Mouse (Mus musculus) large intestine, adult 2 months (tissue): ENCODE results near the gene Taok1. TPM values are rescaled to one million over a fixed set of nuclear protein-coding genes. Genes with fewer than 3 reads are reported as not detected.
A peak's percentile ranks its signal among the peaks of the same experiment; 100 is the strongest.
"Not testable (repeated sequence)": the region's sequence is repeated elsewhere in the genome, so short reads cannot be mapped to it uniquely, and the experiment has no call there.

ENCODE experiments used
- DNase-seq: peaks from one replicate; pipeline ENCODE4 v3.0.0-alpha.2; 2012; ENCODE audit warnings: low read depth, low spot score
- WGBS: fragments of 180-500 bp; shearing (Covaris S2); methylation state at CpG from one replicate; pipeline ENCODE4 v1.1.7; 2018; 5-methylcytosine and 5-hydroxymethylcytosine counted together
- polyA plus RNA-seq: library from polyadenylated mRNA; depleted of rRNA; stranded (reverse); fragments of >200 nt; gene quantifications from 2 replicates; pipeline ENCODE4 v1.2.3, GENCODE M21; 2012; rRNA removed

Gene Taok1
- 2.9 and 4.4 TPM in 2 replicates for polyA plus RNA-seq

DNA sequence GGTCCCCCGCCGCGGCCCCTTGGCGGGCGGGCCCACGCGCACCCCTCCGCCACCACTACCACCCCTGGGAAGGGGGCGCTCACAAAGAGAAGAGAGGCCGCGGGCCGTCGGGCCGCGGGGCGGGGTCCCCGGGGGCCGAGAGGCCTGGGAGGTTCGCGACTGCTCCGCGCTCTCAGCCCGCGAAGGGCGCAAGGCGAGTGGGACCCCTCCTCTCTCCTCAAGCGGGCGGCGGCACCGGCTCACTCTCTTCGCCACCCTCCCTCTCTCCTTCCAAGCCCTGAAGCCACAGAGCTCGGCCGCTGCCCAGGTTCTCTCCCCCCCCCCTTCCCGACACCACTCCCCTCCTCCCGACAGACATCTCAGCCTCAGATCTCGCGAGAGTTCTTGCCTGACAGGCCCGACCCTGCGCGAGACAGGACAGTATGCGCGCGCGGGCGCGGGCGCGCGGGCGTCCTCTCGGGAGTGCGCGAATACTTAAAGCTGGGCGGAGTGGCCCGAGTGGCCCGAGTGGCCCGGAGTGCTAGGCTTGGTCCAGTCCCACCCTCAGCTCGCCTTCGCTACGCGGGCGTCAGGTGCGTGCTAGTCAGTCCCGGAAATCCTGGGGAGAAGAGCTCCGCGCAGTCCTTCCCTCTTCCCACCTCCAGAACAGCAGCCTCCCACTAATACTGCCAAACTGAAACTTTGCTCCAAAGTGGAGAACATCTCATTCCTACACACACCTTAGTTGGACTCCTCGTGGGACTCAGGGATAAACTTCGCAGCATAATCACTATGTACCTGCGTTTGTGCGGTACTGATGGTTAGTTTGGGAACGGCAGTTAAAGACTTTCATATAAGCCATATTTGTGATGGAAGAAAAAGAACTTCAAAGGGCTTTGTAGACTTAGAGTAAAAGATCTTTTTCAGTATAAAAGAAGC is at the start of gene Taok1:
Taok1 (minus strand) TSS at position 278 of the 918 bp plus-strand sequence.
- WGBS = under 1% methylated on average over 68 of the region's 71 CpGs
- peak; percentile 90 for DNase-seq

DNA sequence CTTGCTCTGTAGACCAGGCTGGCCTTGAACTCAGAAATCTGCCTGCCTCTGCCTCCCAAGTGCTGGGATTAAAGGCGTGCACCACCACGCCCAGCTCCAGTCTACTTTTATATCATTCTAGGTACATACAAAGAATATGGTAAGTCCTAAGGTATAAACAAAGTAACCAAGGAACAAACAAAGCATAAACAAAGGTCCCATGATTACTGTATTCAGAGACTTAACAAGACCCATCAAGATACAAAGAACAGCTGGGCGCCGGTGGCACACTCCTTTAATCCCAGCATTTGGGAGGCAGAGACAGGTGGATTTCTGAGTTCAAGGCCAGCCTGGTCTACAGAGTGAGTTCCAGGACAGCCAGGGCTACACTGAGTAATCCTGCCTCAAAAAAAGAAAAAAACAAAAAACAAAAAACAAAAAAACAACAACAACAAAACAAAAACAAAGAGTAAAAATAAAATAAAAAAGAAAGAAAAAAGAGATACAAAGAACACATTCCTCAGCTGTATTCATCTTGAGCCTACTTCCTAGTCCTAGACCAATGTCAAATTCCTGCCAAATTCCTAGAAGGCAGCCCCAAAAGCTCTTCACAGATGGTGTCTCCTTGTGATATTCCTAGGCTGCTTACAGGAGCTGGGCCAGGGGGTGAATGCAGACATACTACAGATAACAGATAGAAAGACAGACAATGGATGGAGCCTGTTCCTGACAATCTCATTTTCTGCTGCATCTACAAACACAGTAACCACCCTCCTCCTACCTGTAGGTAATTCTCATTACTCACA is 46.0 kb upstream of the Taok1 start:
- DNase-seq = not testable (repeated sequence)
- 95% methylated on average over 4 of the region's 4 CpGs for WGBS

DNA sequence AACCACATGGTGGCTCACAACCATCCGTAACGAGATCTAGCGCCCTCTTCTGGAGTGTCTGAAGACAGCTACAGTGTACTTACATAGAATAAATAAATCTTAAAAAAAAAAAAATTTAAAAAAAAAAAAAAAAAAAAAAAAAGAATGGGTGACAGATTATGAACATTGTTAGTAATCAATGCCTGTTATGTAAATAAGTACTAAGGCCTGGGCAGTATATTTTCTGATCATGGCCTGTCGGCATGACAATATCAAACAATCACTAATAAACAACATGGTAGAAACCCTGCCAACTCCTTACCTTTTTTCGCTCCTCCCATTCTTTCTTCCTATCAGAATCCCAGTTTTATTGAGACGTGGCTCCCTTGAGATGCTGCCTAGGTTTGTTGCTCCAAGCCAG is 44.9 kb upstream of the Taok1 start:
- WGBS = 57% methylated on average over 6 of the region's 6 CpGs
- no peak for DNase-seq

DNA sequence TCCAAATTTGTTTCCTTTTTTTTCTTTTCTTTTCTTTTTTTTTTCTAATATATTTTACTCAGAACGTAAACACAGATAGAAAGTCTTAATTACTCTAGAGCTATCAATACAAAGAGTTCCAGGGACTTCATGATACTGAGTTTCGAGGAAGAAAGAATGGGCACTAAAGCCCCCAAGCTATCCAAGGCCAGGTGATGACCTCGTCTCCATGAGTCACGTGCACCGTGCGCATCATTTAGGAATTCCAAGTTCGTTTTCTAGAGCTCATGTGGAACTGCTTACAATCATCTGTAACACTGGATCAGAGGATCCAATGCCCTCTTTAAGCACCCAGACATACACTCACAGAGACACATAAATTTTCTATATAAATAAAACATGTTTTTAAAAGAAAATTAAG is 41.3 kb upstream of the Taok1 start:
- 59% methylated on average over 7 of the region's 7 CpGs for WGBS
- DNase-seq = no peak

DNA sequence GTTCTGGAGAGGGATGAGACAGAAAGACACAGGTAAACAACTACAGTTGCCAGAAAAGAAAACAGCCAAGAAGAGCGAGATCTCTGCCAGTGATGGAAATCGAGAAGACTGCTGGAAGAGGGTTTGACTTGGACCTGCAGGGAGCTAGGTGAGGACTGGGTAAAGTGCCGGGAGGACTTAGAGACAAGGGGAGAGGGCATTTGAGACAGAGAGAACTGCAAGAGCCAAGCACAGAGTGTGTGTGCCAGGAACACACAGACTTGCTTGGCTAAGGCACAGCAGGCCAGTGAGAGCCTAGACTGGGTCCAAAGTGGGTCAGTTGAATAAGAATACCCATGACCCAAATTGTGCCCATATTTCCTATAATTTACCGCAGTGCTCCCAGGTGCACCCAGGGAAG is 37.9 kb upstream of the Taok1 start:
- 69% methylated on average over 4 of the region's 4 CpGs for WGBS

DNA sequence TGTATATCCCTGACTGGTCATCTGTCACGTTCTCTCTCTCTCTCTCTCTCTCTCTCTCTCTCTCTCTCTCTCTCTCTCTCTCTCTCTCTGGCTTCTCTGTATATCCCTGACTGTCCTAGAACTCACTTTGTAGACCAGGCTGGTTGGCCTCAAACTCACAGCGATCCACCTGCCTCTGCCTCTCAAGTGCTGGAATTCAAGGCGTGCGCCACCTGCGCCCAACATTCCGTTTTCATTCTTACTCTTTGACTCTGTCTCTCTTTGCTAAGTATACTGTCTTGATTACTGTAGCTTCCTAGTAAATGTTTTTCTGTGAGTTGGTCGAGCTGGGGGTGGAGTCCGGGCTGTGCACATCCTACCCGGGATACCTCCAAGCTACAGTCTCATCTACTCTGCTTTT is 33.8 kb upstream of the Taok1 start:
- DNase-seq = no peak
- 79% methylated on average over 8 of the region's 9 CpGs for WGBS

More for the DNA sequence above, 37.9 kb upstream of the Taok1 start:
- DNase-seq = no peak

DNA sequence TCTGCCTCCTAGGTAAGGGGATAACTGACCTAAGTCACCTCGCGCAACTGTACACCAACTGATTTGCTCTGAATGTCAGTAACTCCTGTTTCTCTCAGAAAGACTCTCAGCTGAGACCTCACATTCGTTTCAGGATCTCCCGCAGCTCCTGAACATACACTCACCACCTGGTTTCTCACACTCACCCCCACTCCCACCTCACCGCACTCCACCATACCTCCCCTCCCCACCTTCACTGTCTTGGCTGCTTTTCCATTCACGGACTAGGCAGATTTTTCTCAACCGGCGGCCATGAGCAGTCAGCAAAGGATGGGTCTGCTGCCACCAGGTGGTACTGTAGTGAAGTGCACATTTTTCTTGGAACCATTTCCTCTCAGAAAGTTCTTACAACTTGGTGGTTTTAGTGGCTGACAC is 22.6 kb upstream of the Taok1 start:
- no peak for DNase-seq
- 3% methylated on average over 8 of the region's 8 CpGs for WGBS

DNA sequence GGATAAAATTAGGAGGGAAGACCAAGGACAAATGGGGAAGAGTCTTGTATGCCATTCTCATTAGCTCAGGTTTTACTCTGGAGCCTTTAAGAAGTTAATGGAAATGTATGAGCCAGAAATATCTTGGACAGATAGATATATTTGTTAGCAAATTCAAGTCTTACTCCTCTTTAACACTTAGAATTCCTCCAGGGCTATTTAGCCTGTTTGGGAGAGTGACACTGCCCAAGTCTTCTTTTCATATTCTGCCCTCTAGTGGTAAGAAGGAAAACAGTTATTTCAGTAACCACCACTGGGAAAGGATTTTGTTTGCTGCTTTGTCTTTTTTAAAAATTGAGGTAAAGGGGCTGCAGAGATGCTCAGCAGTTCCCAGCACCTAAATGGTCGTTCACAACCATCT is 21.9 kb upstream of the Taok1 start:
- no peak for DNase-seq

DNA sequence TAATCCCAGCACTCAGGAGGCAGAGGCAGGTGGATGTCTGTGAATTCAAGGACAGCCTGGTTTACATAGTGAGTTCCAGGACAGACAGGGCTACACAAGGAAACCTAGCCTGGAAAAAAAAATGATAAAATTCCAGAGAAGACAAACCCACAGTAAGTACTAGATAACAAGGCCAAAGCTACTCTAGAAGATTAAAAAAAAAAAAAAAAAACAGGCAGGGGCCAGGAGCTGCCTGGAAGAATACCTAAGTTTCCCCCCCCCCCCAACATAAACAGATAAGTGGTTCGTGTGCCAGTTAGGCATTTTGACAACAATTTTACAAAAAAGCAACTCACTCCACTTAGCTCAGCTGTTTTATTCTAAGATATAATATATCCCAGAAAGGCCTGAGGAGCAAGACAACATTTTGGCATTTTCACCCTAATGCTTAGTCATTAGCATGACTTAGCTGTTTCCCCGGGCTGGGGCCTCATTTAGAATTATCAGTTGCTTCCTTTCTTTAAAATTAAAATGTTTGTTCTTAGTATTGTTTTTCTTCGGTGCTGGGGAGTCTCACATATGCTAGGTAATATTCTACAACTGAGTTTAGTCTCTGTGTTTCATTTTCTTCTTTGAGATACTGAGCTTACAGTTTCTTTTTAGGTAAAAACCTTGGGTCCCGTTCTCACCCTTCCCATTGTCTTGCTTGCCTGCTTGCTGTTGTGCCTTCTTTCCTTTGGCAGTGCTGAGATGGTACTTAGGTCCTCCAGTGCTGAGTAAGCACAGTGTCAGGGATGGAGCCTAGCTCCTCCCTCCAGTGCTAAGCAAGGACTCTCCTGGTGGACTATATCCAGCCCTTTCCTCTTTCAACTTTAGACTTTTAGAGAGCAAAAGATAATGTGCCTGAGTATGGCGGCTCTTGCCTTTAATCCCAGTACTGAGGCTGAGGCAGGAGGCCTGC is 19.3 kb upstream of the Taok1 start:
- no peak for DNase-seq
- WGBS = 71% methylated on average over 5 of the region's 5 CpGs

More for the DNA sequence above, 21.9 kb upstream of the Taok1 start:
- WGBS = 0% methylated on average over 1 of the region's 1 CpGs

DNA sequence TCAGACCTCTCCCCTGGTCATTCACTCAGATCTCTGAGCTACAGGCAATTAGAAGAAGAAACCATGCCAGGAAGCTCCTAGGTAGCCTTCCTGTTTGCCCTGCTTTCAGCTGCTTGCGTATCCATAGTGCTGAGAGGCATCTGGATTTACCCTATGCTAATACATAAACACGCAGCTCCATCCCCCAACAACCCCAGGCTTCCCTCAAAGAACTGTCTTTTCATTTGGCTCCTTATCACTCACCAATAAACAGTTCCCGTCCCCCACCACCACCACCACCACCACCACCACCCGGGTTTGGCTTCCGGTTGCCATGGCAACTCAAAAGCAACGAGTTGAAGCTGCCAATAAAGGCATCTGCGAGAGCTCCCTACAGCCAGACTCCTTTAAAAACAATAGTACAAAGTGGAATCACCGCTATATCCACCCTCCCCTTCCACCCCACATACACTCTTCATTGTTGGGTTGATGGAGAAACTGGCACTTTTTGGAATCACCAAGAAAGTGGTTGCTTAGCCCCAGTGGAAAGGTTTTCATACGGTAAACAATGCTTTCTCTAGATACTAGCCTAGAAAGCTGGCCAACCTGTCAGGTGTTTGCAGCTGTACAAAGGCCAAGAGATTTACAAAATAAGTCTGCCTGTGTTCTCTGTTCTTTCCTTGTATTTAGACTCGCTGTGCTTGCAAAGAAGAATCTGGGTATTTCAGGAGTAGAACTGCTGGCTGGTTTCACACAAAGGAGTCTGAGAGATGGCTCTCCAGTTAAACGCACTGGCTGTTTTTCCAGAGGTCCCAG is 17.6 kb upstream of the Taok1 start:
- WGBS = 14% methylated on average over 11 of the region's 11 CpGs
- no peak for DNase-seq

DNA sequence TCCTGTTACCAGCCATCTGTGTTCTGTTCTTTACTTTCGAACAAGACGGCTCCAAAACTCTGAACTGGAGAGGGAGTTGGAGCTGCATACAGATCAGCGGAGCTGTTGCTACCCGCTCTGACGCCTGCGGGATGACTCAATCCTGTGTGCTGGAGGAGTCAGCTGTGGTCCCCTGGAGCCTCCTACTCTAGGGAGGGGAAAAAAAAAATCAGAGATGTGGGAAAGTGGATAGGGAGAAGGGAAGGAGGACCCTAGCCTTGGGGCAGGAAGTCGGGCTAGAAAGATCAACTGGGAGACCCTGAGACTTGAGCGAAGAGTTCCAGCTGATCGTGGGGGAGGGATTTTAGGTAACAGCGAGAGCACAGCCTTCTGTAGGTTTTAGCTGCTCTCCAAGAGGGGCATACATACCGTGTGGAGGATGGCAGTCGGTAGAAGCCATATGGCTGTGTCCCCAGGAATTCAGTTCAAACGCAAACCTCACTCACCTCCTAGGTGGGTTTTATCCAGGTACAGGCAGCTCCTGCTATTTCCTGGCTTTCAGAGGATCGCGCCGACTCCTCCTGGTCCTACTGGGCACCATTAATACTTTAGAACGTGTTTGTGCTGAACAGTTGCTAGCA is 16.9 kb upstream of the Taok1 start:
- 6% methylated on average over 17 of the region's 17 CpGs for WGBS
- no peak for DNase-seq

DNA sequence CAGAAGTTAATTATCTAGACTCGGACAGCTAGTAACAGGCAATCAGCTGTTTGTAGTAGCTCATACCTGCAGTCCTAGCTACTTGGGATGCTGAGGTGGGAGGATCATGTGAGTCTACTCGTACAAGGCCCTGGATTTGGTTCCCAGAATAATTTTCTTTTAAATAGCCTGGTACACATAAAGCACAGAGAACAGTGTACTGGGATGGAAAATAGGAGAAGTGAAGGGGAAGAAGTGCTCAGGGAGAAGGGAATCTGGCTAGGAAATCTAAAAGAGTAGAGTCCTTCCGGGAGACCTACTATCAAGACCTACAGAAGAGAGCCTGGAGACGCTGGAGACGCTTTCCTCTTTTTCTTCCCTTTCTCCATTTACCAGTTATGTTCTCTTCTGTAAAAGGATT is 16.4 kb upstream of the Taok1 start:
- no peak for DNase-seq
- 63% methylated on average over 5 of the region's 5 CpGs for WGBS

DNA sequence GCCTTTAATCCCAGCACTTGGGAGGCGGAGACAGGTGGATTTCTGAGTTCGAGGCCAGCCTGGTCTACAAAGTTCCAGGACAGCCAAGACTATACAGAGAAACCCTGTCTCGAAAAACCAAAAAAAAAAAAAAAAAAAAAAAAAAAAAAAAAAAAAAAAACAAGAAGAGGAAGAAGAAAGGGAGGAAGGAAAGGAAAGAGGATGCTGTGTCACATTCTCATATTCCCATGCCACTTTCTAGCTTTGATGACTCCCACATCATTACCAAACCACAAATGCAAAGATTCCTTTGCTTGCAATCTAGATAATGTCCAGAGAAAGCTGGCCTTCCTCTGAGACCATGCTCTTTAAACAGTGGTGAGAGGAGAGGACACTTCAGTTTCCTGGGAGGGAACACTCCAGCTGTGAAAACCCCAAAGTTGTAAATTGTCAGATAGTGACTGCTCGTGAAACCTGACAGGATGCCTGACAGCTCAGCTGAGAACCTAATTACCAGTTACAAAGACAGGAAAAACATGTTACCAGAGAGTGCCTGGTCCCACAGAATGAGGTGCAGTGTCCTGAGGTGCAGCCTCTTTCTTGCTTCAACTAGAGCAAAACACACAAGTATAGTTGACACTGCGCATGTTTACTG is 14.4 kb upstream of the Taok1 start:
- WGBS = 72% methylated on average over 5 of the region's 5 CpGs
- DNase-seq = no peak

DNA sequence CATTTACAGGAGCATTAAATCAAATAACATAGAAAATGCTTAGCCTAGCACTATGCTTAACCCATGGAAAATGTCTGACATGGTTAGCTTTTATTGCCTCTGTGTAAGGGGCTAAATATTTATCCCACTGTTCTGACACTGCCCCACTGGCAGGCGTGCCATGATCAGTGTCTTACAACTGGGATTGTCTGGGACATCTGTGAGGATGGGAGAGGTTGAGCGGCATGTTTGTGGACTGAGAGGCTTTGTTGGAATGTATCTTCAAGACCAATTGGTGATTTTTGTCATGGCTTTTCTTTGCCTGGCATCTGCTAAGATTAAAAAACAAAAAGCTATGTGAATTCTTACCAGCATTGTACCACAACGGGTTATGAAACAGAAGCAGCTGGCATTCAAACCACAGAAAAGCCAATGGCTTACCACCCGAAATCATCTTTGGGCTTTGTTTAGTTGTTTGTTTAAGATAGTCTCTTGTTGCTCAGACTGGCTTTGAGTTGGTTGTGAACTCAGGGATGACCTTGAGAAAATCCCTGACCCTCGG is 7.5 kb upstream of the Taok1 start:
- WGBS = 46% methylated on average over 5 of the region's 5 CpGs
- DNase-seq = no peak

DNA sequence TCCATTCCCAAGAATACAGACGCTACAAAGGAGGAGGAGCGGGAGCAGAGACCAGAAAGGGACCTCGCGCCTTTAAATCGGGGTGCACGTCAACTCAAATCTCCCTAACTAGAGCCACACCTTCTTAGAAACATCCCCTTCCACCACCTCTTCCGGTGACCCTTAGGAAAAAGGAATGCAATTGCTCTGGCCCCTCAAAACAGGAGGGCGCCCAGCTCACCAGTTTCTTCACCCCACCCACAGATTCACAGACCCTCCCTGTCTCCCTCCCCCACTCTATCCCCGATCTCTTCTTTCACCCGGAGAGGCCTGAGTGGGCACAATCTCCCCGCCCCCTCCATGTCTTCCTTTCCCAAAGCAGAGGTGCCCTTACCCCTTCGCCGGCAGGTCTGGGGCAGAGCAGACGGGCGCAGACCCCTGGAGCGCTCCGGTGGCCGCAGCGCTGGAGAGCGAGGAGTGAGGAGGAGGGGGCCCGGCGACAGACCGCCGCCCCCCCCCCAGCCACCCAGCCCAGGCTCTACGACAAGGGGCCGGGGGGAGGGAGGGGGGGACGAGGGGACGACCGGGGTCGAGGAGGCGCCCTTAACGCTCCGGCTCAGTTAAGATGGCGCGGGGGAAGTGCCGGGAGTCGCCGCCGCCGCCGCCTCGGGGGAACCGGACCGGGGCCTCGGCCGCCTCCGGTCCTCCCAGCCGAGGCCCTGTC is 629 bp downstream of the Taok1 start:
- 0% methylated on average over 36 of the region's 48 CpGs for WGBS
- DNase-seq = no peak

DNA sequence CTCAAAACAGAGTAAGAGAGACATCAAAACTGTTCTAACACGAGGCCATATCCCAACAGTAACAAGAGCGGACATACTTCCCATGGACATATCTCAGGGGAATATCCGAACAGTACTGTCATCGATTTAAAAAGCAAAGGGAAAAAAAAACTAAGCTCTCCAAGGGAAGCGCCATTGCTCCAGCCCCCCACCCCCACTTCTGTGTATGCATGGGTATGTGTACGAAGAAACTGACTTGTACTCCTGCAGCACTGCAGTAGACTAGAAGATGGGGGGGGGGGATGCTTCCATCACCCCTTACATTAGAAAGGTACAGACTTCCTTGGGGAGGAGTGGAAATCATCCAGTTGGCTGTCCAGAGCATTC is 1.2 kb downstream of the Taok1 start:
- no peak for DNase-seq
- 3% methylated on average over 6 of the region's 6 CpGs for WGBS

DNA sequence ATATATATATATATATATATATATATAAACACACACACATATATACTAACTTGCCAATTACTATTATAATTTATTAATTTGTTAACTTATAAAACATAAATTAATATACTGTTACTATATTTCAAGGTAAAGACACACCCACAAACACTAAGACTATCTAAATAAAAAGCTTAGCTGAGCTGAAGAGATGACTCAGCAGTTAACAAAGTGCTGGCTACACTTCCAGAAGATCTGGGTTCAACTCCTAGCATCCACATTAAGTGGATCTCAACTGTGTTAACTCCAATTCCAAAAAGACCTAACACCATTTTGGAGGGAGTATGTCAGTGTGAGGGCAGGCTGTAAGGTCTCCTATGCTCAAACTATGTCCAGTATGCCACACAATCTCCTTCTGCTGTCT is 10.3 kb downstream of the Taok1 start:
- no peak for DNase-seq
